Mouse (Mus musculus): Measurements from ENCODE around the gene Faim.

GRCm38 (mm10) chr9:98987131-98987530, 958 bp downstream of the Faim start:
- TF ChIP-seq CTCF (IDR thresholded peaks at IDR 0.05; ENCODE audit: extremely low read depth, insufficient read depth, insufficient read length, insufficient replicate concordance) = no peak
- no peak for TF ChIP-seq POLR2A (IDR thresholded peaks at IDR 0.05; ENCODE audit: low read depth, low read length)

Data from spleen, adult 2 months (tissue).